Mouse (Mus musculus) heart, adult 10 weeks (tissue): ENCODE data around the gene Fbln2. TPM values are rescaled to one million over a fixed set of nuclear protein-coding genes. Genes with fewer than 3 reads are reported as not detected.

ENCODE experiments used
- polyA plus RNA-seq: library from polyadenylated mRNA; stranded (reverse); fragments of 350-450 nt; fragmentation: Illumina TruSeq; extraction: RNeasy Lipid Tissue Mini Kit (QIAGEN cat#74804); gene quantifications from one replicate; pipeline ENCODE4 v1.2.3, GENCODE M21; 2014; ENCODE audit warnings: low read depth, low replicate concordance

Gene Fbln2
- 78.9 TPM for polyA plus RNA-seq

DNA sequence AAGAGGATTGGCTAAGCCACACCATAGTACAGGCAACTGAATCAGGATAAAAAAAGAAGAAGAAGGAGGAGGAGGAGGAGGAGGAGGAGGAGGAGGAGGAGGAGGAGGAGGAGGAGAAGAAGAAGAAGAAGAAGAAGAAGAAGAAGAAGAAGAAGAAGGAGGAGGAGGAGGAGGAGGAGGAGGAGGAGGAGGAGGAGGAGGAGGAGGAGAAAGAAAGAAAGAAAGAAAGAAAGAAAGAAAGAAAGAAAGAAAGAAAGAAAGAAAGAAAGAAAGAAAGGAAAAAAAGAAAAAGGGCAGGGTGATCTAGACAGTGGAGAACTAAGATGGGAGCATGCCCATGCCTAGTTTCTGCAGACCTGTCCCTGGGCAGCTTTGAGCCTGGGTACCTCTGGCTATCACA, at the start of gene Fbln2:
TSS of gene Fbln2 (plus strand) at position 301 of the 400 bp plus-strand sequence.

Other genes starting within 250 kb of the Fbln2 start
- 63.5 TPM for gene Iqsec1, start 223.8 kb upstream of the Fbln2 start, polyA plus RNA-seq
- 2.7 TPM for gene Nup210, start 95.6 kb upstream of the Fbln2 start, polyA plus RNA-seq
- 23.8 TPM for gene Hdac11, start 55.8 kb upstream of the Fbln2 start, polyA plus RNA-seq
- gene Wnt7a, start 198.9 kb downstream of the Fbln2 start, polyA plus RNA-seq = not detected